Mouse (Mus musculus): ENCODE data around the gene Defb48.

The Defb48 gene

DNA sequence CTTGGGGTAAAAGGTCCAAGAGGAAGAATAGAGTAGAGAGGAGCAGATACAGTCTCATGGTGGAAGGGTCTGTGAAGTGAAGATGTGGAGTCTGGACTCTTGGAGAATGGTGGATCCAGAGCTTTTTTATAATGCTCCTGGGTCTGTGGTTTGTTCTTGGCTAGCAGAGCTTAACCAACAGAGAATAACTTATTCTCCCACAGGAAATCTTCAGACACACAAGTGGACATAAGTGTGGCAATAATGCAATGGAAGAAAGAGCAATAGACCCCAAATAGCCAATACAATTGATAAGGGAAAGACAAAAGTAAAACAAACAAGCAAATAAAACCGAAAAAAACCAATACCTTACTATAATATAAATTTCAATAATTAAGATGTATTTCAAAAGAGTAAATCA is at the start of gene Defb48:
Defb48 (minus strand) TSS at position 101 of the 400 bp plus-strand sequence.
- DNase-seq: no peak

DNA sequence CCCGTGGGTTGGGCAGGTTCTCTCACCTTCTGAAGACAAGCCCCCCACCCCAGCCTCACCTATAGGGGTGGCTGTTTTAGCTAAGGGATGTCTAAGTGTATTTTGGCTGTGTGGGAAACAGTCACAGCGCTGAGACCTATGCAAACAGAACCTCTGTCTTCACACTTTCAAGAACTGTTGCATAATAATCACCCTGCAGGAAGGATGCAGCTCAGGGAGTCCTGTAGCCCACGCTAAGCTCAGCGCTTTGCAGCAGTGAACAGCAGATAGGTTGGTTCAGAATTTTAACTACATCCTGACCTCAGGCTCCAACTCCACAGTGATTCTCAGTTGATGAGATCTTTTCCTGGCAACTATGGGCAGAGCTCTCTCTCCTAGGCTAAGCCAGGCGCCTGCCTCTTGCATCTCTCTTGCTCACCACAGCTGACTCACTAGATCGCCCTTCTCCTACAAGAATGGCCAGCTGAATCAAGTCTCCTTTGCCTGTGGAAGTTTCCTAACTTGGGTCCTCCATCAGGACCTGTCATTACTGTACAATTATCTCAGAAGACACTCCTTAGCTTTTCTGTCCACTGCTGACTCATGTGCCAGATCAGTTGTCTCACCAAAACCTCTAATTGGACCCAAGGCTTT is 36.3 kb upstream of the Defb48 start:
- no peak for DNase-seq

DNA sequence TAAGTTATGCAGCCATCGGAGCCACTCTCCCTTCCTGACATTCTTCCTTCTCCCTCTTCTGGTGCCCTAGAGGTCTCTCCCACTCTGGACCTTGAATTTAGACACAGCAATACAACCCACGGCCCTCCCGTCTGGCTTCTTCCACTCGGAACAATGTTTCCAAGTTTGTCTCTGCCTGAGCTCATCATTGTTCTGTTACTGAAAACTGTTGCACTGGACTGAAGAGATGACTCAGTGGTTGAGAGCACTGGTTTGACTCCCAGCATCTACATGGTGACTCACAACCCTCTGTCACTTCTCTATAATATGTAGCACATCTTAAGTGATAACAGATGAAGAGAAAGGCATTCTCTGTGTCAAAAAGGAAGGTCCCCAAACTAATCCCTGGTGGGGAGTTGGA is 30.4 kb upstream of the Defb48 start:
- DNase-seq: no peak

DNA sequence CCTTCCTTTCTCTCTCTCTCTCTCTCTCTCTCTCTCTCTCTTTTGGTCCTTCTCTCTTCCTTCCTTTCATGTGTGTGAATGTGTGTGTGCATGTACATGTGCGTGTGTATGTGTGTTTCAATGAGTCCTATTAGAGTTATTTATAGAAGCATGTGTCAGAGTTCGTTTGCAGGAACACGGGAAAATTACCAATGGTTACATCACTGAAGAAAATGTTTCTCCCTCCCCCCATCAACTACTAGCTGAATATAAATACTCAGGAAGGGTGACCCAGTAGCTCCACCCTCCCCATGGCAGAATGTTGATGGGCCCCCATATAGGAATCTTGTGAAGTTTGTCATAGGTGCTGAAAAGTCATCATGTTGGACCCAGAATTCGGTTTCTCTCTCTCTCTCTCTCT is 28.8 kb upstream of the Defb48 start:
- DNase-seq: no peak

DNA sequence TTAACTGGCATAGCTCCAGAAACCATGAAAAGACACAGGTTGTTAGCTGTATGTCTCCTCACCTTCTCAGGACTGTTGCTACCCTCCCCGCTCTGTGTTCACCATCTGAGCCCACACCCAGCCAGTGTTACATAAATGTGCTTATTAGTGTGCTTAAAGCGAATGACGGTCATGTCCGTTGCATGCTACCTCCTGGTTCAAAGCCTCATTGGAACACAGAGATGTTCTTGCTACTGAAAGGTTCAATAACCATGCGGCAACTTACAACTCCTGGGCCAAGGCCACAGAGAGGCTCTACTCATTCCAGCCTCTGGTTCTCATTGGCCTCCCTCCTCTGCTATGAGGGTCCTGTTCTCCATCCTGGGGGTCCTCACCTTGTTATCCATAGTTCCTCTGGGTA is 27.2 kb upstream of the Defb48 start, which contains the start of gene Defb43:
Defb43 (plus strand) TSS at position 301 of the 400 bp plus-strand sequence.
- no peak for DNase-seq

DNA sequence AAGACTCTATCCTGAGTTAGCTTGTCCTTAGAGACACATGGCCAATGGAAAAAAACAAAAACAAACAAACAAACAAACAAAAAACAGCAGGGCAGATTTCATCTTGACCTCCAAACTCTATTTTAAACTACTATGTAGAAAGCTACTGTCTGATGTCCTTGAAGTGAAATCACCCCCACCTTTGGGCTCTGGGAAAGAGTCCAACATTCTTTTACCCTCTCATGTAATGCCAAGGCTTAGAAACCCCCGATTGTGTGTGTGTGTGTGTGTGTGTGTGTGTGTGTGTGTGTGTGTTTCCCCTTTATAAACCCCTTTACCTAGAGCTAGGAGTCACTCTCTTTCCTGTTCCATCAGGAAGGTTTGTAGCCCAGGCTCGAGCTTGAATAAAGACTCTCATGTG is 18.3 kb upstream of the Defb48 start:
- DNase-seq: no peak

DNA sequence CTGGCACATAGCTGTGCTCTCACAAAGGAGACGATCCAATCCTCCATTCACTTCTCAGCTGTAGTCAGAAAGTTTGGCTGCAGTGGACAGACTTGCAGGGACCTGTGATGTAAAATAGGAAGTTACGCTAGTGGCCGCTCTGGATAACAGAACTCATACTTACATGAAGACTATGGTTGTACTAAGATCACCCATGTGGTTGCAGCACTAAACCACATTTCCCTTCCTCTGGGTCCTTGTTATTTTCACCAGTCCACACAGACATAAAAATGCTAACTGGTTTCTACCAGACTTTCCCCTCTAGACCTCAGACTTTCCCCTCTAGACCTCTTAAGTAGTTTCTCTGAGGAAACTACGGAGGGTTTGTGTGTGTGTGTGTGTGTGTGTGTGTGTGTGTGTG is 14.7 kb upstream of the Defb48 start:
- DNase-seq: no peak

DNA sequence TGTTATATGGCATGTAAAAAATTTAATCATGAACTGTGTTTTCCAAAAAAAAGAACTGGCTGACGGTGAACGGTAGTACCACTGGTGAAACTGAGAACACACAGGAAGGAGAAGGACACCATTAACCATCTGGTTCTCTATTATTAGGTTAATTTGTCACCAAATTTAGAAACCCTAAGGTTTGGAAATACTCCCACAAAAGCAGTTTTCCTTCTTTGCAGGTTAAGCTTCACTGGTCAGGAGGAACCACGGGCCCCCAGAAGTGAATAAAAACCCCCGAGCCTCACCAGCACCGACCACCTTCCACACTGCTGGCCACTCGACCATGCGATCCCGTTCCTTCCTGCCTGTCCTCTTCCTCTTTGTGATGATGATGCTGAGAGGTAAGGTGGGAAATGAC is 13.5 kb upstream of the Defb48 start, which contains the start of gene Defb47:
Defb47 (plus strand) TSS at position 301 of the 400 bp plus-strand sequence.
- no peak for DNase-seq

DNA sequence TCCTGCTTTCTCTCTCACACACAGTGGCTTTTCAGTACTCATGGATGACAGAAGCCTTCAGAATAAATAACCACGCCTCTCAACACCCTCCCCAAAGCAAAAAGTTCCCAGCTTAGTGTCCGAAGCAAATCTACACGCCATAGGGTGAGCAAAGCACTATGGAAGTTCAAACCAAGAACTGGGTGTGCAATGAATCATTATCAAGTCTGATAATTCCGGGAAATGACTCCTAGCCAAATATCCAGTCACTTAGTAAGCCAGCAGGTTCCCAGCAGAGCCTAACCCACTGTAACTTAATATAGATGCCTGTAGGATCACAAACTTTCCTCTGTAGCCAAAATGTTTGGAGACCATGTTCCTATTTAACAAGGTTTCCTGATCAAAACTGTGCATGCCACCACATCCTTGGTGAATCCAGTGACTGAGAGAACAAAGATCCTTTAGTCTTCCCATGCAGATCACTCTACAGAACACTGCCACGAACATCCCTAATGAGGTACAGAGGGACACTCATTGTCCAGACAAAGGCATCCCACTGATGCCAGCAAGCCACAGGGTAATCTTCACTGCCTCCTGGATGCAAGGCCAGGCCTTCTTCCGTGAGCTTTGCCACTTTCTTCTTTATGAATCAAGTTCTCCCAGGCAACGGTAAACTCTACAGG is 7.7 kb upstream of the Defb48 start:
- DNase-seq: no peak

DNA sequence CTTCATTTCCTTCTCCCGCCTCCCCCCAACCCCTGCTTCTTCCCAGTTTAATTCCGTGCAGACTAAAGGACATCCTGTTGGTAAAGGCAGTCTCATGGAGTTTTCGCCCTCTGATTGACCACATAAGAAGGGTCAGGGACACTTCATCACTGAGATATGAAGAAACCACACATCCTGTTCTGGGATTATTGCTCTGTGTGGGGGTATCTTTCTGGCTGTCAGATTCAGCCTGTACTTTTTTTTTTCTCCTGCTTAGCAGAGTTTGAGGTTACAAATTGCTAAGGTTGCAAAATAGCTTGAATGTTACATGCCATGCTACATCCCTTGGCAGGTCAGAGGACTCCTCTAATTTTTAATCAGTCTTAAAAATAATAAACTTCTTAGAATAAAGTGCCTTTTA is 7.0 kb upstream of the Defb48 start:
- no peak for DNase-seq

DNA sequence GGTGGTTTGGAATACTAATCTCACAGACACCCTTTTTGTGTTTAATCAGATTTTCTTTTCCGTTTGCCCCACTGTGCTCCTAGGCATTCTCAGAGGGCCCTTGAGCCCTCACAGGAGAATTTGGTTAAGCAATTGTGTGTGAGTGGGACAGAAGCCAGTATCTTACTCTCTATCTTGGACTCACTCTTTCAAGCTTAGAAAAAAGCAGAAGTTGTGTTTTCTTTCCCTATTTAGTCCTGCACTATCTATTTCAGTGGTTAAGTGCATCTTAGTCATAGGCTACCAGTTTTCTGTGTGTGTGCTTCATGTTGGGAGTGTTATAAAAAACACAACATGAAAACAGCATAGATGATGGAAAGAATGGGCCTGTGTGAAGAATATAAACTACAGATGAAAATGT is 4.5 kb downstream of the Defb48 start:
- no peak for DNase-seq

DNA sequence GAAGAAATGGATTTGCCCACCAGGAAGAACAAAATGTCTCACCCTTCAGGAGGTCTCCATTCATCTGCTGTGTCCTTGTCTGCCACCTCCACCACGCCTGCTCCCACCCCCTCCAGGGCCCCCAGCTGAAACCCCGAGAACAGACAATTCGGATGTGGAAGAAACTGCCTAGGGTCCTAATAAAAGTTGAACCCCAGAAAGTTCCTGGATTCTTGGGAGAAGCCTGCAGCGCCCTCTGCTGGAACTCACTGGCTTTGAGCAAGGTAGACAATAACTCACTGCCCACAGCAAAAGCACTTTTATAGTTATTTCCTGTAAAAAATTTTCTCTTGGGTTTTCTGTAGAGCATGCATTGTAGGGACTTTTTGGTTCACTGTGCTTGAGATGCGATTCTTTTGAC is 9.3 kb downstream of the Defb48 start:
- DNase-seq: peak; percentile 62 to 69

DNA sequence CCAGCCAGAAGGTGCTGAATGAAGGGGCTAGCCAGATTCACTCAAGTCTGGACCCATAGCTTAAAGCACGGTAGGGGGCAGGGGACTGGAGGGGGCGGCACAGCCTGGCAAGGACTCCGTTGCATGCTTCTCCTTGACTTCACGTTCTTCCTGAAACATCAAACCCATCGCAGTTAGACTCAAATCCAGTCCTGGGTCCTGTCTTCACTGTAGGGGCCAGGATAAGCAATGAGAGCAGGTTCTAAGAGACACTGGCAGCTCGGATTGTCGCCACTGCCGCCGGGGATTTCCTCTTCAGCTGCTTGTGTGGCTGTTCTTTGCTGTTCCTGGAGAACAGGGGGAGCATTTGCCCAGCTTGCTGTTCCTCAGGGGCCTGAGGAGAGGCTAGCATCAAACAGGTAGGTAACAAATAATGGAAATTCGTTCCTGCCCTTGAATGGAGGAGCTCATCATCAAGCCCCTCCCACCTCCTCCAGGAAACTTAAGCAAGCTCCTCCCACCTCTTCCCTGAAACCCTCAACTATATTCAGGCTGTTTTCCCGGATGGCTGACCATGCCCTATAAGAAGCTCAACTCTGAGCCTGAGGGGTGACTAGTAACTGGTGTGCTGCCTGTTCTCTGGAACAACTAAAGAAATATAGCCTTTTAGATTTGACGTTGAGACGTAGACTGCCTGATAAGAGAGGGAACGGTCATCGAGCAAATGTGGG is 18.3 kb downstream of the Defb48 start:
- no peak for DNase-seq

DNA sequence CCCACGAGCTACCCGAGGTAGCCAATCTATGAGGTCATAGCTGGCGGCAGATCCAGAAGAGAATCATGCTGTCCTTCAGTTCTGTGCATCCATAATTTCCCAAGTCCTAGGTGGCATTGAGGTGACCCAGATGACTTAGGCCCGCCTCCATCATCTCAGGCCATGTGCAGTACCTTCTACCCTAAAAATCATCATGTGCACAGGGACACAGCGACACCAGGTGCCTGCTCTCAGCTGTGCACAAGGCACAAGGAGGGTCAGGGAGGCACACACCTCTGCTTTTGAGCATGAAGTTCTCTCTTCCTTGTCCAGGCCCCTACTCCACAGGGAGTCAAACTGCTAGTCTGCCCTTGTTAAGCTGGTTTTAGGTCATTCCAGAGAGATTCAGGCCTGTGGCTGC is 19.0 kb downstream of the Defb48 start:
- no peak for DNase-seq

DNA sequence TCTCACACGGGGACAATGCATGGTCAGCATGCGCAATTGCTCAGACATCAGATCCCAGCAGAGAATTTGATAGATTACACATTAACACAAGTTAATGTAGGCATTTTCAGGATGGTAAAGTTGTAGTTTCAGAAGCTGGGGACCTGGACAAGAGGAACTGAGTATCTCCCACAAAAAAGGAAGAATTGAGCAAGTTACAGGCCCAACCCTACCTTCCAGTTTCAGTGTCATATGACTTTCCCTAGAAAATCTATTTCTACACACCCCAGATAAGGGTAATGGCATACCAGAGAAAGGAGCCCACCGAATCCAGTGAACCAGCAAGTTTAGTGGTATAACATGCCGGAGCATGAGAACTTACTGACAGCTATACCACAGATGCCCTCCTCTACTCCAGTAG is 20.7 kb downstream of the Defb48 start:
- no peak for DNase-seq

DNA sequence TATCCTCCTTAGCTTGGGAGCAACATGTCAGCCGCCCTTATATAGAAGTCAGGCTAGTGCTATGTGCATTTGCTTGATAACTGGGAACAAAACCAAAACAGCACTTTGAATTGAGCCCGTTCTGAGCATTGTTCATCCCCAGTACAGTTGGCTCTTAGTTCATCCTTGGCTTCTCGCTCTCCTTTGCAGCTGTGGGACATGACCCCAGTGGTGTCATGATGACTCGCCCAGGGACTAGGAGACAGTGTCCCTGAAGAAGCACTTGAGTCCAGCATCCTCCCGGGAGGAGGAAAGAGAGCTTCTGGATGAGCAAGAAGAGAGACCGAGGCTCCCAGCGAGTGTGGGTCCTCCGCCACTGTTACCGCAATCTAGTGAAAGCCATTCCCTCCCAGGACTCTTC is 28.2 kb downstream of the Defb48 start:
- no peak for DNase-seq

DNA sequence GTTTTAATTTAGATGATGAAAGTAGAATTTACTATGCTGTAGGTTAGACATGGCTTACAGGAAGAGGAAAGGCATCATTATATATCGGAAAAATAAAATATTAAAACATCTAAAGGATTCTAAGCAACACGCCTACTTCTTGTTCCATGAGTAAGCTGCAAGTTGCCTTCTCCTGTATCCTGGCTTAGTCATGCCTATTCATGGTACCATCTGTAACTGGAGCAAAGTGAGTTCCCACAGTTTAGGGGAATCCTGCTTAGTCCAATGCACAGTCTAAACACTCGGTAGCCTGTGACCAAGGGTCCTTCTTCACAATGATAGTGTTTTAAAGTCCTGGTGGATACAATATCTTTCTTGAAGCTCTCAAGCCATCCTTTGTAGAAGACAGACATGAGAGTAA is 37.5 kb downstream of the Defb48 start:
- DNase-seq: no peak

DNA sequence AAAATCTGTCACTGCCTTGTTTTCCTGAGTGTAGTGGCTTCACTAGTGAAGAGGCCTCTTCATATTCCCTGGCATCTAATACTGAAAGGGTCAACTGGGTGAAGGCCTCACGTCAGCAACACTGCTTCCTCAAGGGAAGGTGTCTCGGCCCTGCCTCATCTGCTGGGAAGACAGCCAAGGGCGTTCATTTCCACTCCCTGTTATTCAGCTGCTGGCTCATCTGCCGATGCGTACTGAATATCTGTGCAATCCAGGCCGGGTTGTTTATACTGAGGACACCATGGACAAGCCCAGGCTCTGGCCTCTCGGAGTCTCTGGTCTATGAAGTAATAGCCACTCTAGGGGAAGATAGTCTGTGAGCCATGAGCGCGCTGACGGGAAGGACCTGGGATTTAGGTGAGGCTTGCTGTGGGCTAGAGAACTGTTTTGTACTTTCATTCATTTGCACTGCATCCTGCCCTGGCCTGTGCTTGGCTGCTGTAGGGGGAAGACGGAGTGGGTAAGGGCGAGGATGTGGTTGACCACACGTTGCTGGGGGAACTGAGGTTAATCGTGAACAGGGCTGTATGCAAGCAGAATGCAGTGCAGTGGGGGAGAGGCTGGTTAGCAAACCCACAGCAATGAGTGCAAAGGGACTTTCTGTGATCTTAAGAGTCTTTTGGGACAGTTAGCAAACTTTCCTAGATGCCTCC is 43.8 kb downstream of the Defb48 start:
- DNase-seq: peak; percentile 72 to 78

DNA sequence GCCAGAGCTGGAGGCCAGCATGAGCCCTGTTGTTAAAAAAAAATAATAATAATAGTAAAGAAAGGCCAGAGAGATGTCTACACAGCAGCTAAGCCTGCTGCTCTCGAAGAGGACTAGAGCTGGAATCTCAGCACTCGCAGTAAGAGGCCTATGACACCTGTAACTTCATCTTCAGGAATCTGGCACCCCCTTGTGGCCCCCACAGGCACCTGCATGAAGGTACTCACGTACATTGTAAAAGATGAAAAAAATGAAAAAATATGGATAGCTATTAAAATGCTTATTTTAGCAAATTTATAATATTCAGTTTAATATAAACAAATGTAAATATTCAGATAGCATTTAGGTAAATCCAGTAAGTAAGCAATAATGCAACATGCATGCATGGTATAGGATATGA is 44.9 kb downstream of the Defb48 start:
- peak; percentile 17 to 19 for DNase-seq

DNA sequence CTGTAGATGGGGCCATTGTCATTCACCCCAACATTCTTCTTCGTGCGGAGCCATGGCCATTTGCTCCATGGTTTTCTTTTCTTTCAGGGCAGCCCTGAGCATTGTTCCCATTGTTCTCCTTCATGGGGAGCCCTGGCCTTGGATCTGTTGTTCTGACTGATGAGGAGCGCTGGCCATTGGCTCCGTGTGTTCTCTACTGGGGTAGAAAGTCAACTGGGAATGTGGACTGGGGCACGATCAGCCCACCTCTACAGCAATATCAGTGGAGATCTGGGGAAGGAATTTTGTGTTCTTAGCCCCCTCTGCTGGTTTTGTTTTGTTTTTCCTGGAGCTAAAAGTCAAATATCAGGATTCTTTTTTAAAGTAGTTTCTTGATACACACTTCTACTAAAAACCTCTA is 46.6 kb downstream of the Defb48 start:
- no peak for DNase-seq

DNA sequence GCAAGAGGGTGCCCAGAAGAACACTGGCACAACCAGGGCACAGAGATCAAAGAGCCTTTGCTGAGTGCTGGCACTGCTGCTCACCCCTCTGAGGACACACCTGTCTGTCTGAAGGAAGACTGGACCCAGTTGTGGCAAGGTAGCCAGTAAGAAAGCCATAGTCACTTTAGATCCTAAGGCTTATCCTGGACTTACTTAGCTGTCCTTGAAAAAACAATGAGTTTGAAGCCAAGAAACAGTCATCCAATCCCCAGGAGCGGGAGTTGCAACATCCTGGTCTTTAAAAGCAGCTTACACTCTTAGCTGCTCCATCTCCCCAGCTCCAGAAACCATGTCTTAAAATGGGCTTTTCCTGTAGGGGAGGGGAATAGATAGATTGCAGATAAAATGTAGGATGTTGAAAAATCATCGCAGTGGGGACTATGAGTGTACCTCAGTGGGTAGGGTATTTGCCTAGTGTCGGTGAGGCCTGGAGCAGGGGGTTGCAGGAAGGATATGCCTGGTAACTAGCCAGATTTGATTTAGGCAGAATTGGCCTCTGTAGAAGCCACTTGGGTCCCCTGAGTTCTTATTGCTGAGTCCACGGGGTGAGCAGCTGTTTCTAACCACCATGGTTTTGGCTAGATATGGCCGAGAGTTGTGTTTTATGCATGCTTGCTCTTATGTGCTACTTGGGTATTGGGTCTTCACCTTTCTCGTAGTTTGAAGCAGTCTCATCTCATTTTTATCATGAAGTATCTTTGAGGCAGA is 47.5 kb downstream of the Defb48 start:
- DNase-seq: no peak

DNA sequence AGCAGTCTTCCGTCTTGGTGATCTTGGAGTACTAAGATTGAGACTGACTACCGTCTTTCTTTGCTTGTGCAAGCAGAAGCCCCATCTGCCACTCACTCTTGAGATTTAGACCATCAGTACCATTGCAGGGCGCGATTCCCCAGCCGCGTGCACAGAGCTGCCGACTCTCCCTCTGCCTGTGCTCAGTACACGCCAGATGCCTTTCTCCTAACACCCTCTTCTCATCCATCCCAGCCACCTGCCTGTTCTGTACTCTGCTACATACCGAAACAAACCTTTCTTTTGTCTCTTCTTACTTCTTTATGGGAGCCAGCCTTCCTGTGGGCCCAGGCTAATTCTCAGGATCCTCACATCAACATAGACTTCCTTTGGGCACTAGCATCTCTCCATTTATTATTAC is 48.9 kb downstream of the Defb48 start:
- DNase-seq: no peak

DNA sequence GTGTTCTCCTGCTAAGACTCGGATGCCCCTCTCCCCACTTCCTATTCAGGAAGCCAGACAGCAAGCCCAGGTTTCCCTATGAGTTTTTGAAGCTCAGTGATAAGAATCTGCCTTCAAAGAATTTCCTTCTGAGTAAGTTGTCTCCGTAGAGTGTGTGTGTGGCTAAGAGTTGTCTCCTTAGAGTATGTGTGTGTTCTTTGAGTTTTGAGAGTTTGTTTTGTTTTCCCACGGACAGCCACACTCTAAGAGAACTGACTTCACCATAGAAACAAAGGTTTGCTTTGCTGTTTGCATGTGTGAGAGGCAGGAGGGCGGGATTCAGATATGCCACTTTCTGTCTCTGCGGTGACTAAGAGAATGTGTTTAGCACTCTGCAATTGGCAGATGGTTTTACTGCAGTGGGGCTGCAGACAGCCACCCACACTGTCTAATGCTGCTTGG is 56.2 kb downstream of the Defb48 start:
- DNase-seq: no peak
